Mouse (Mus musculus) splenic B cell, adult 2 months (primary cell): ENCODE measurements around the gene Fignl1.

Experiments
- DNase-seq: peaks from one replicate; pipeline ENCODE4 v3.0.0-alpha.2; 2011; ENCODE audit warnings: low read depth, low spot score
- H3K27me3 ChIP-seq: 2 replicates; pipeline ENCODE4 v1.6.1; 2012; ENCODE audit warnings: mild to moderate bottlenecking, low read length, moderate library complexity, mixed read lengths; ENCODE audit not compliant: control insufficient read depth, poor library complexity, insufficient read depth, severe bottlenecking
- H3K36me3 ChIP-seq: 2 replicates; pipeline ENCODE4 v1.6.1; 2012; ENCODE audit warnings: mild to moderate bottlenecking, low read length, moderate library complexity, mixed read lengths; ENCODE audit not compliant: control insufficient read depth, poor library complexity, insufficient read depth, severe bottlenecking

Gene Fignl1

DNA sequence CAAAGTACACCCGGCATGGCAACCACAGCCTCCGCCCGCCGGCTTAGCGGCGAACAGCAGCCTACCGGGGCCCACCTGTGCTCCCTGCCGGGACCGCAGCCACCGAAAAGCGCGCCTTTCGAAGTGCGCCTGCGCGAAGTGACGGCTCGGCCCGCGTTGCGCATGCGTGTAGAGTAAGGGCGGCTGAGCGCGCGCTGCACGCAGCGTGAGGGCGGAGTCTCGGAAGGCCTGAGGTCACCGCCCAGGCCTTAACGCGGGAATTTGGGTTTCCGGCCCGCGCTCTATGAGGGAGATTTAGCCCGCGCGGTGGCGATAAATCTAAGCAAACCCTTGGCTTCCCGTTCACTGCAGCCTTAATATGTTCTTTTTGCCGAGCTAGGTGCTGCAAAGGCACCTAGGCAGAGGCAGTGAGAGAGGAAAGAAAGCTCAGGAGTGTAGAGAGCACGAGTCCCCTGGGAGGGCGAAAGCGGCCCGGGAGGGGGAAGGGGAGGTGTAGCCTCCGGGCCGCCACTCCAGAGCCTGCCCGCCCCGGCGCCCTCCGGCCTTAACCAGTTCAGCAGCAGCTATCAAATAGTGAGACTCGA, at the start of gene Fignl1:
TSS of gene Fignl1 (minus strand) at position 143 of the 584 bp plus-strand sequence.
- Histone ChIP-seq H3K36me3 (no peaks in the 10 kb centered on the region), H3K27me3 (no peaks in the 10 kb centered on the region)
- DNase-seq, result peak; percentile 99

DNA sequence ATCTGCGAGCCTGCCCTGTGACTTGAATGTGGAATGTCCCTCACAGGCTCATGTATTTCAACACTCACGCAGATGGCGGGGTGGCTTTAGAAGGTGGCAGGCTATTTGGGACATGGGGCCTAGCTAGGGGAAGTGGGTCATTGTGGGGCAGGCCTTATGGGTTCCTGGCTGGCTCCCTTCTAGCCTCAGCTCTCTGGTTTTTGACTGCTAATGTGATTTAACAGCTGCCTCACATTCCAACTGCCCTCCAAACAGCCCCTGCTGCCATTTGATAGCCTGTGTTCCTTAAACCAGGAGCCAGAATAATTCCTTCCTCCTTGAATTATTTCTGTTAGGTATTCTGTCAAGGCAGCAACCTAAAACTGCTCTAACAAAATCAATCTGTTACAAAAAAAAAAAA, 48.2 kb upstream of the Fignl1 start:
- DNase-seq, result no peak
- Histone ChIP-seq H3K36me3 (no peaks in the 10 kb centered on the region), H3K27me3 (no peaks in the 10 kb centered on the region; the same call in 1 of the 2 replicates)

DNA sequence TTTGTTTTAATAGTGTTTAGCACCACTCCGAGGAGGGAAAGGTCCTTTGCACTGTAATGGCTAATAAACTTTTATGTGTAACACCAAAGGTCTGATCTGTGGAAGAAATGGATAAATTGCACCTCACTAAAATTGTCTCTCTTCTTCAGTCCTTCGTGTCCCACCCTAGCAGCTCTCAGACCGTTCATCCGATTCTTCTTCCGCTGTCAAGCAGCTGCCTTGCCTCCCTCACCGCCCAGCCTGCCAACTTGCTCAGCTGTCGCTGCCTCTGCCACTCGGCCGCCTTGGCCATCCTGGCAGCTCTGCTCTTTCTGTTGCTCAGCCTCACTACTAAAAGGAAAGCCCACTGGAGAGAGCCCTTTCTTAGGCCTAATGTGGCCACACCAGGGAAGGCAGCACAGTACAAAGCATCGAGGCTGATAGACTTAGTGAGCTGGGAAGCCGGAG, 46.9 kb upstream of the Fignl1 start:
- Histone ChIP-seq H3K27me3 (no peaks in the 10 kb centered on the region; the same call in 1 of the 2 replicates), H3K36me3 (no peaks in the 10 kb centered on the region)
- no peak for DNase-seq

GRCm38 (mm10) chr11:11855061-11855672, 46.4 kb upstream of the Fignl1 start:
- no peaks in the 10 kb centered on the region for H3K36me3 ChIP-seq
- no peaks in the 10 kb centered on the region; the same call in 1 of the 2 replicates for H3K27me3 ChIP-seq
- no peak for DNase-seq

DNA sequence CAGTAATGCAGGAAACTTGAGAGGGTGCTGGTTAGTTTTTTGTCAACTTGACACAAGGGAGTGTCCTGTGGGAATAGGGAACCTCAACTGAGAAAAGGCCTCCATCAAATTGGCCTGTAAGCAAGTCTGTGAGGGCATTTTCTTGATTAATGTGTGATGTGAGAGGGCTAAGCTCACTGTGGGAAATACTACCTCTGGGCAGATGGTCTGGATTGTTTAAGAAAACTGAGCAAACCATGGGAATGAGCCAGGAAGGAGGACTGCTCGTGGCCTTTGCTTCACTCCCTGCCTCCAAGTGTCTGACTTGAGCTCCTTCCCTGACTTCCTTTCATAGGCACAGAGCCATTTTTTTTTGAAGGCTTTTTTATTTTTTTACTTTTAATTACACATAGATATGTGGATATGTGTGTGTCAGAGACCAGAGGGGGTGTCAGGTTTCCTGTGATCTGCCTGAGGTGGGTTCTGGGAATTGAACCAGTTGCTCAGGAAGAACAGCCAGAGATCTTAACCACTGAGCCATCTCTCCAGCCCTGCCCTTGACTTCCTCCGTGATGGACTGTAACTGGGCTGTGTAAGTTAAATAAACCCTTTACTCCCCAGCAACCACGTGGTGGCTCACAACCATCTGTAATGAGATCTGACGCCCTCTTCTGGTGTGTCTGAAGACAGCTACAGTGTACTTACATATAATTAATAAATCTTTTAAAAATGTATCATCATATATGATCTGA, 45.1 kb upstream of the Fignl1 start:
- DNase-seq, result no peak
- H3K36me3 ChIP-seq, result no peaks in the 10 kb centered on the region
- H3K27me3 ChIP-seq, result no peaks in the 10 kb centered on the region; the same call in 1 of the 2 replicates

- no peak for DNase-seq
- Histone ChIP-seq H3K27me3 (no peaks in the 10 kb centered on the region; the same call in 1 of the 2 replicates), H3K36me3 (no peaks in the 10 kb centered on the region)
Measured at GRCm38 (mm10) chr11:11851957-11852505, 43.3 kb upstream of the Fignl1 start.

DNA sequence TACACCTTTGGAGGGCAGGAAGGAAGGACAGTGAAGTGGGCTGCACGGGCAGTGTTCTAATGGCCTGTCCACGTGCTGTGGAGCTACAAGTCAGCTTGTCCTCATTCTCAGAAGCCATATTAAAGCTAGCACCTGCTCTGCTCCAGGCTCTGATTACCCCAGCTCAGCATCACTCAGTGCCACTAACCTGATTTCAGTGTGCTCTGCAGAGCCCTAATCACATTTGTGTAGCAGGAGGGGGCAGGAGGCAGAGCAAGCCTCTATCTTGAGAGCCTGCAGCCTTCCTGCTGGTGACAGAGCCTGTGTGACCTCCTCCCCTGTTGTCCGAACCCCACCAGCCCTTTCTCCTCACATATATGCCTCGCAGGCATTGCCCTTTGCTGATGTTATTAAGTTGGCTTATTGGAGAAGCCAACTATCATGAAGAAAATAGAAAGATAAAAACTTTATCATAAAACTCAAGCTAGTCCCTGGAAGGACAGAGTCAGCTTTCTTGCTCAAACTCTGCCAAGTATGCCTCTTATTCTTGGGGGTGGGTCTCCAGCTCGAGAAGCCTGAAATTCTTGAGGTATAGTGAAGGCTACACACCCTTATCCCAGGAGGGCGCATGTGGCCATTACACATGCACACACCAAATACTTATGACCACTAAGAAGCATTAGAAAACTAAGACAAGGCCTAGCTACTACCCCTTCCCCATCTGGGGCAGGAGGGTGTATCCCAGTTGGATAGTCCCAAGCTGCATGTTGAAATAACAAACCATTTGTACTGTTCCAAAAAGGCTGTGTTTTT, 41.9 kb upstream of the Fignl1 start:
- no peaks in the 10 kb centered on the region for H3K36me3 ChIP-seq
- no peak for DNase-seq
- H3K27me3 ChIP-seq, result no peaks in the 10 kb centered on the region

DNA sequence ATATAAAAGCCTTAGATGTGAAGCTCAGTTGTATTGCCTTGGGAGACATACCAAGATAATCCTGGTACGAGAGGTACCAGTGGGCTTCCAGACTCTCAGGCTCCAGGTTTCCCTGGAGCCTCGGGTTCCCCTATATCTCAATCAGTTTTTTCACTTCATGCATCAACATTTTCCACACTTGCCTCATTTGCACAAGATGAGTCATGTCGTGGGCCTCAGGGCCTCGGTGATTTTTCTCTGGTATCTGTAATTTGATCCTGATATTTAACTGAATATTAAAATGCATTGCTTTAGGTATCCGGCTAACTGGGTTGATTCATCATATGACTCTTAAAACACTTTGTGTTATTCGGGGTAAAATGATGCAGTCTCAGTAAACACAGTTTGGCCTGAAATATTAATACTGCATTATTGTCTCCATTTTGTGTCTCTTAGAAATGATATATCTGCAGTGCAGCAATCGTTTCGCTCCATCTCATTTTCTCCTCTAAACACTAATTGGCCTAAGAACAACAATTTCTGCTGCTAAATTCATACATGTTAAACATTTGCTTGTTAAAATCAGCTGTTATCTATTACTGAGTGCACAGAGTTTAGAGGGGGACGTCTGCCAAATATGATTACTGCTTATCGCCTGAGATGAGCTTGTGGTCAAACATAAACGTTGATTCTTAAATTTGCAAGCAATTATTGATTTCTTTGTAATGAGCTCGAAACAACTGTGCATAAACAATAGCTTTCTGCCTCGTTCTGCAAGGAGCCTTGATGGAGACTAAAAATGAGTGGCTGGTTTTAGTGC, 41.0 kb upstream of the Fignl1 start:
- no peak for DNase-seq
- H3K27me3 ChIP-seq, result no peaks in the 10 kb centered on the region
- no peaks in the 10 kb centered on the region for H3K36me3 ChIP-seq

- no peak for DNase-seq
- no peaks in the 10 kb centered on the region for H3K36me3 ChIP-seq
- no peaks in the 10 kb centered on the region for H3K27me3 ChIP-seq
Measured at GRCm38 (mm10) chr11:11848467-11848866, 39.7 kb upstream of the Fignl1 start.

DNA sequence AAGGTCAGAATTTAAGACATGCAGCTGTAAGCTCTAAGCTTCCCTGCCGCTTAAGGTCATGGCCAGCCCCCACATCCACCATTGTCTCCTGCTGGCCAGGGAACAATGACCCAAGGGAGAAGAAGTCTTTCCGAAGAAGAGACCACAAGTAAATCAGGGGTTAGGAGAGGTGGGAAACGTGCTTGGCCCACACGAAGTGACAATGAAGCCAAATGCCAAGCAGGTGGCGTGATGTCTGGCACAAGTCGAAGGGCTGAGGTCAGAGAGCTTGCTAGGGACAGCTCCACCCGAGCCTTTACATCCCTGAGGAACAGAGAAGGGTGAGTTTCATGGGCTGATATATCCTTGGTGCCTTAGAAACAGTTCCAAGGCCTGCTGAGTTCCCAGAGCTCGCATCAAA, 36.3 kb upstream of the Fignl1 start:
- no peaks in the 10 kb centered on the region for H3K27me3 ChIP-seq
- no peak for DNase-seq
- no peaks in the 10 kb centered on the region for H3K36me3 ChIP-seq

- no peak for DNase-seq
- Histone ChIP-seq H3K36me3 (no peaks in the 10 kb centered on the region), H3K27me3 (no peaks in the 10 kb centered on the region)
Measured at GRCm38 (mm10) chr11:11844367-11844971, 35.7 kb upstream of the Fignl1 start.

DNA sequence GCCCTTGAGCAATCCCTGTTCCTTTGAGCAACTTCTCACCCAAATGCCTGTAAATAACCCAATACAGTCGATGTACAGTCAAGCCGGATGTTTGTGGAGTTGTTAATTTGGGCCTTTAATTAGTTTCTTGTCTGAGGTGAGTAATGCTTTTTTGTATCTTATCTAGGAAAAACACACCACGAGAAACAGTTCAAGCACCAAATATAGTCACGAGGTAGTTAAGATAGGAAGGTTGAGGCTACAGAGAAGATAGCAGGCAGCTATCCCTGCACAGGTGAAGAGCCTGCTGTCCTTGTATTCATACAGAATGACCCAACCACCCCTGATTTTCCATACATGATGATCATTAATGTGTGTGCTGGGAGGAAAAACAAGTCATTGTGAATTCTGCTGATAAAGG, 32.8 kb upstream of the Fignl1 start:
- H3K36me3 ChIP-seq, result no peaks in the 10 kb centered on the region
- DNase-seq, result no peak
- no peaks in the 10 kb centered on the region for H3K27me3 ChIP-seq

DNA sequence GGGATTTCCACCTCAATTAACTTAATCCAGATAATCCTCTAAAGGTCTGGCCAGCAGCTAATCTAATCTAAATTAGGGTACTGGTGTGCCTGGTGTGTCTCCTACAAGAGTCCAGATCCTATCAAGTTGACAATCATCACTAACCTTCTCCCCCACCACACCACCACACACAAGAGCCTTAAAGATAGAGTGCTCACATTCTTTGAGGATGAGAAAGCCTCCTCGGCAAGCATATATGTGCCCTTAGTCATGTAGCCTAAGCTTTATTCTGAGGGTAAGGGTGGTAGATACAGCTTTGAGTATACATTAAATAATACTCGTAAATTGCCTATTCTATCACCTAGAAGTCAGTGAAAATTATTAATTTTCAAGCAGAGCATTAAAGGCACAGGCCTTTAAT, 32.0 kb upstream of the Fignl1 start:
- no peaks in the 10 kb centered on the region for H3K36me3 ChIP-seq
- no peak for DNase-seq

More for the DNA sequence above, 32.0 kb upstream of the Fignl1 start:
- H3K27me3 ChIP-seq, result no peaks in the 10 kb centered on the region
